Mouse (Mus musculus) yolk sac, embryonic 10.5 days (tissue): ENCODE measurements around the gene Atf7ip.
A peak's percentile ranks its signal among the peaks of the same experiment; 100 is the strongest.

Source experiments
- DNase-seq: peaks from one replicate; pipeline ENCODE4 v3.0.0-alpha.2; 2017; ENCODE audit warnings: low spot score

Gene Atf7ip

GRCm38 (mm10) chr6:136646207-136646606 lies 140.2 kb downstream of the Atf7ip start:
- DNase-seq = no peak

- peak; percentile 86 for DNase-seq
Observed at GRCm38 (mm10) chr6:136647455-136647861, 141.5 kb downstream of the Atf7ip start.

GRCm38 (mm10) chr6:136650664-136651063 lies 144.7 kb downstream of the Atf7ip start:
- DNase-seq = no peak

- DNase-seq = no peak
Observed at GRCm38 (mm10) chr6:136653331-136653730, 147.4 kb downstream of the Atf7ip start.

- DNase-seq = no peak
Observed at GRCm38 (mm10) chr6:136654470-136654869, 148.5 kb downstream of the Atf7ip start.

GRCm38 (mm10) chr6:136655786-136656185 lies 149.8 kb downstream of the Atf7ip start:
- DNase-seq = no peak

GRCm38 (mm10) chr6:136658303-136658702 lies 152.3 kb downstream of the Atf7ip start:
- DNase-seq = no peak

- no peak for DNase-seq
Observed at GRCm38 (mm10) chr6:136659226-136659625, 153.3 kb downstream of the Atf7ip start.
